Mouse (Mus musculus): ENCODE data around the gene Ccdc12.

Ccdc12 gene

GRCm38 (mm10) chr9:110742295-110742950 lies 86.1 kb downstream of the Ccdc12 start:
- peak; percentile 45 for DNase-seq (ENCODE audit: inconsistent ontology term)

DNA sequence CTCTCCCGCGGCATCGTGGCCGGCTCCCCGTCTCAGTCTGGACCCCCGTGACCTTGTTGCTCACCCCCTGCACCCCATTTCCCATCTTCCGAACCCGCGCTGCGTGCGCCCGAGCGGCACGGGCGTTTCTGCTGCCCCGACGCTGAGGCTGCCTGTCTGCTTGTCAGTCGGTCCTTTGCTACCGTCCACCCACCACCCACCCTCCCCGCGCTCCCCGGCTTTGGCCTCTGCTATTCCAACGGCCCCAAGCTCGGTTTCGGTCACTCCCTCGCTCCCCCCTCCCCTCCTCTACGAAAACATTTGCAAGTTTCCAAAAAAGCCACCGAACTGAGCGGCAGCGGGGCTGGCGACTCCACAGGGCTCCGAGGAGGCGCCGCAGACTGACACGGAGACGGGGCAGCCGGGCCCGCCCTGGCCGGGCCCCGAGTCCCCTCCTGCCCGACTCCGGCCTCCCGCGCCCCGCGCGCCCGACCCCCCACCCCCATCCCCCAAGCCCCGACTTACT lies 86.7 kb downstream of the Ccdc12 start:
- peak; percentile 25 for DNase-seq (ENCODE audit: inconsistent ontology term)

- DNase-seq (ENCODE audit: inconsistent ontology term), result no peak
Measured at GRCm38 (mm10) chr9:110743456-110744323, 87.4 kb downstream of the Ccdc12 start.

- no peak for DNase-seq (ENCODE audit: inconsistent ontology term)
Measured at GRCm38 (mm10) chr9:110745752-110746151, 89.4 kb downstream of the Ccdc12 start.

GRCm38 (mm10) chr9:110746238-110746637 lies 89.9 kb downstream of the Ccdc12 start:
- no peak for DNase-seq (ENCODE audit: inconsistent ontology term)

- no peak for DNase-seq (ENCODE audit: inconsistent ontology term)
Measured at GRCm38 (mm10) chr9:110746961-110747360, 90.7 kb downstream of the Ccdc12 start, which contains the start of gene Pth1r. Gene Pth1r (minus strand): TSS chr9:110747145.

DNA sequence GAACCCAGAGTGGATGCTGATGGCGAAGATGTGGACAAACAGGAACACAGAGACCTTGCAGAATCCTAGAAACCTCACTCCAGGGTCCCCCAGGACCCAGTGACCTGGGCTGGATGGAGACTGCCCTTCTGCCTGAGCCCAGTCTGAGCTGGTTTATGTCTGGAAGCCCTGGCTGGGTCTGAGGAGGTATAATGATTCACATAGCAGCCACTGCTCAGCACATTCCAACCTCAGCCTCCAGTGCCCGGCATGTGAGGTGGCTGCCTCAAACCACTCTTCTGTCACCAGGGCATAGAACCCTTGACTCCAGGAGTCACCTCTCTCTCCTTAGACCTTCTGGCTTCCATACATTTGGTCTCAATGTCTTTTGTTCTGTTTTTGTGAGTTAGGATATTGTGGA lies 92.1 kb downstream of the Ccdc12 start:
- DNase-seq (ENCODE audit: inconsistent ontology term), result no peak

- no peak for DNase-seq (ENCODE audit: inconsistent ontology term)
Measured at GRCm38 (mm10) chr9:110750404-110751187, 94.3 kb downstream of the Ccdc12 start.

- no peak for DNase-seq (ENCODE audit: inconsistent ontology term)
Measured at GRCm38 (mm10) chr9:110751412-110751811, 95.1 kb downstream of the Ccdc12 start.

DNA sequence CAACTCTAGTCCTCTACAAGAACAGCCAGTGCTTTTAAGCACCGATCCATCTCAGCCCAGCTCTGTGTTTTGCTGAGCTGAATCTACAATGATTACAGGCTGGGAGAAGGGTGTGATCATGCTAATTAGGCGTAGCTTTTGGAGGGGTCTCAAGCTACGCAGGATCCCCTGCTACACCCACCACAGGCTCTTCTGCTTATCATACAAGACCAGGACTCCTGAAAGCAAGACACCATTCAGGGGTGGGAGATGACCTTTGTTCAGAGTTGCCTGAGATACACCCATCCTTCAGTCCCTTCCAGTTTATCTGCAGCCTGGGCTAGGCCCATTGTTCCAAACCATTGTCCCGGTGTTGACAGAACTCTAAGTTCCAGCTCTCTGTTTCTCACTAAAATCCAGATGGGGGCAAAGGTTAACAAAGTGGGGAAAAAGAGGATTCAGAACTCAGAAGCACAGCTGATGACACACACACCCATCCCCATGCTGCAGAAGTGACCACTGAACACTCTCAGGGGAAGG lies 96.7 kb downstream of the Ccdc12 start:
- DNase-seq (ENCODE audit: inconsistent ontology term), result no peak

- DNase-seq (ENCODE audit: inconsistent ontology term), result no peak
Measured at GRCm38 (mm10) chr9:110753773-110754172, 97.5 kb downstream of the Ccdc12 start.

- DNase-seq (ENCODE audit: inconsistent ontology term), result no peak
Measured at GRCm38 (mm10) chr9:110757816-110758215, 101.5 kb downstream of the Ccdc12 start.

GRCm38 (mm10) chr9:110758605-110759004 lies 102.3 kb downstream of the Ccdc12 start:
- peak; percentile 68 for DNase-seq (ENCODE audit: inconsistent ontology term)

GRCm38 (mm10) chr9:110759265-110759664 lies 103.0 kb downstream of the Ccdc12 start:
- no peak for DNase-seq (ENCODE audit: inconsistent ontology term)

- no peak for DNase-seq (ENCODE audit: inconsistent ontology term)
Measured at GRCm38 (mm10) chr9:110760886-110761285, 104.6 kb downstream of the Ccdc12 start.

All from Muller cell, postnatal 12 days (primary cell).